Mouse (Mus musculus): ENCODE data around the gene Smyd3. TPM values are rescaled to one million over a fixed set of nuclear protein-coding genes. Genes with fewer than 3 reads are reported as not detected.
A peak's percentile ranks its signal among the peaks of the same experiment; 100 is the strongest.
"Not testable (repeated sequence)": the region's sequence is repeated elsewhere in the genome, so short reads cannot be mapped to it uniquely, and the experiment has no call there.

The Smyd3 gene
- polyA plus RNA-seq, 1 experiment from 2014 or later, result 13.7 TPM

DNA sequence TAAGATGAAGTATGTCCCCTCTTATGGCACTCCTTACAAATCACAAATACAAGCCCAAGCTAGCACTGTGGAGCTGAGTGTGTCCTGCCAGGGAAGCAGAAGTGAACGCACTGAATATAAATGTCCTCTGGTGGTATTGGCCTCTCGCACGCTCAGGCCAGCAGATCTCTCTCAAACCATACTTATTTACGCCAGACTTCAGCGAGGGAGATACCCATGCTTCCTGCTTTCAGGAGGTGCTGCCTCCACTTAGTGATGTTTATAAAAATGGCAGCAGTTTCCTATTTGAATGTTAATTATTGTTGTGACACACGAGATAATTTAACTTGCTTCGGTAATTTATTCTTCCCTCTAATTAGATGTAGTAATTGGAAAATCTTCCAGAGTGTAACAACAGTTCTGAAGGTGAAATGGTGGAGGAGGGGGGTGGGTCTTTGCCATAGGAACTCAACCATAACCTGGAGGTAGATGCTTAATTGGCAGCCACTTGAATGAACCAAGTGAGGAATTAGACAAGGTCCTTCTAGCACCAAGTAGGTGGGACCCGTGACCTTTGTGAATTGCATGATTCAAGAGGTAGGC lies 224.0 kb downstream of the Smyd3 start:
- Histone ChIP-seq H3K27me3 (peaks cover 17% of the 10 kb centered on the region), H3K36me3 (ENCODE audit: poor library complexity, severe bottlenecking) (no peaks in the 10 kb centered on the region), H3K4me1 (peaks cover 10% of the 10 kb centered on the region), H3K9ac (no peak overlapping the region), H3K27ac (no peak overlapping the region), H3K9me3 (replicated peaks) (no peaks in the 10 kb centered on the region), H3K4me3 (no peak overlapping the region), H3K4me2 (no peak overlapping the region)
- ATAC-seq, result peak; percentile 79
- WGBS, result 47% methylated on average over 8 of the region's 8 CpGs

GRCm38 (mm10) chr1:179290181-179290580 lies 227.7 kb downstream of the Smyd3 start:
- not testable (repeated sequence) for H3K9me3 ChIP-seq (replicated peaks); H3K36me3 ChIP-seq (ENCODE audit: poor library complexity, severe bottlenecking); H3K4me1 ChIP-seq; H3K27me3 ChIP-seq; H3K4me2 ChIP-seq; ATAC-seq; H3K9ac ChIP-seq; H3K27ac ChIP-seq; H3K4me3 ChIP-seq
- 91% methylated on average over 6 of the region's 6 CpGs for WGBS

- 93% methylated on average over 3 of the region's 3 CpGs for WGBS
- H3K27ac ChIP-seq, result no peak overlapping the region
- no peak overlapping the region for H3K4me2 ChIP-seq
- no peak for ATAC-seq
- H3K4me1 ChIP-seq, result peaks cover 10% of the 10 kb centered on the region
- H3K27me3 ChIP-seq, result no peaks in the 10 kb centered on the region
- no peaks in the 10 kb centered on the region for H3K36me3 ChIP-seq (ENCODE audit: poor library complexity, severe bottlenecking)
- H3K9me3 ChIP-seq (replicated peaks), result no peaks in the 10 kb centered on the region
- no peak overlapping the region for H3K9ac ChIP-seq
- H3K4me3 ChIP-seq, result no peak overlapping the region
Measured at GRCm38 (mm10) chr1:179289744-179290143, 228.1 kb downstream of the Smyd3 start.

DNA sequence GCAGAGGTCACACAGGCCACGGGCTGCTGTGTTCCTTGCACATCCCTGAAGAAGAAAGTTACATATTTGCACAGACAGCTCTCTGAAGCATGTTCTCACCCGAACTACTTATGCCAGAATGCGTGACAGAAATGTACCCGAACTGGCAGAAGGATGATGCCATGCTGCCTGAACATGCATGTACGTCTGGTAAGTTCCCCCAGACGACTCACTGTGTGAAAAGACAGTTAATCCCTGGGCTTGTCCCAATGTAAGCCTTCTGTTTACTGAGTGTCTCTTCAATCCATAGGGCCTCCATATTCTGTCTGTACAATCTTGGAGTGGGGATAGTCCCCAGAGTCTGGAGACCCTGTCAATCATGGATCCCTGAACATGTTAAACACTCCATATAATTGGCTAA lies 231.1 kb downstream of the Smyd3 start:
- H3K9ac ChIP-seq, result no peak overlapping the region
- no peaks in the 10 kb centered on the region for H3K27me3 ChIP-seq
- H3K36me3 ChIP-seq (ENCODE audit: poor library complexity, severe bottlenecking), result no peaks in the 10 kb centered on the region
- H3K9me3 ChIP-seq (replicated peaks), result no peaks in the 10 kb centered on the region
- no peaks in the 10 kb centered on the region for H3K4me1 ChIP-seq
- H3K27ac ChIP-seq, result no peak overlapping the region
- no peak overlapping the region for H3K4me2 ChIP-seq
- H3K4me3 ChIP-seq, result no peak overlapping the region
- ATAC-seq, result no peak
- 82% methylated on average over 6 of the region's 6 CpGs for WGBS

DNA sequence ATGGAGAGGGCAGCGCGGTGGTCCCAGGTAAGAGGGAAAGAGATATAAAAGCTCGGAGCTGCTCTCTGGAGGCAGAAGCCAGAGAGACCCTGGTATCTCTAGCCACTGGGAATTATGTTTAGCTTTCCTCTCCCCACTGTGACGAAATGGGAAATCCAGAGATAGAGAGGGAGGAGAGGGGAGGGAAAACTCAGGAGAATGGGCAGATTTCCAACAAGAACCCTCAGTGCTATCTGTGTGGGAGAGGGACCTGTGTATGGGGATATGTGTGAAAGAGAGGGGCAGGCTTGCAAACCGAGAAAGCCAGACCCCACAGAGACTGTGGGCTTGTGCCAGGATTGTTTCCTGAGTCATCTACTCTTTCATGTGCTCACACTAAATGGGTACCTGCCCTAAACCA lies 235.0 kb downstream of the Smyd3 start:
- ATAC-seq, result no peak
- H3K27me3 ChIP-seq, result no peaks in the 10 kb centered on the region
- no peaks in the 10 kb centered on the region for H3K9me3 ChIP-seq (replicated peaks)
- no peaks in the 10 kb centered on the region for H3K4me1 ChIP-seq
- no peak overlapping the region for H3K27ac ChIP-seq
- H3K4me3 ChIP-seq, result no peak overlapping the region
- H3K4me2 ChIP-seq, result no peak overlapping the region
- no peak overlapping the region for H3K9ac ChIP-seq
- WGBS, result 80% methylated on average over 5 of the region's 5 CpGs
- no peaks in the 10 kb centered on the region for H3K36me3 ChIP-seq (ENCODE audit: poor library complexity, severe bottlenecking)

GRCm38 (mm10) chr1:179281401-179282121 lies 236.3 kb downstream of the Smyd3 start:
- no peak for ATAC-seq
- H3K36me3 ChIP-seq (ENCODE audit: poor library complexity, severe bottlenecking), result no peaks in the 10 kb centered on the region
- WGBS, result 85% methylated on average over 13 of the region's 13 CpGs
- H3K4me3 ChIP-seq, result no peak overlapping the region
- no peaks in the 10 kb centered on the region for H3K27me3 ChIP-seq
- no peaks in the 10 kb centered on the region for H3K4me1 ChIP-seq
- H3K9me3 ChIP-seq (replicated peaks), result no peaks in the 10 kb centered on the region
- no peak overlapping the region for H3K4me2 ChIP-seq
- H3K9ac ChIP-seq, result no peak overlapping the region
- H3K27ac ChIP-seq, result no peak overlapping the region

- H3K4me2 ChIP-seq, result no peak overlapping the region
- H3K9me3 ChIP-seq (replicated peaks), result no peaks in the 10 kb centered on the region
- no peak overlapping the region for H3K27ac ChIP-seq
- no peak overlapping the region for H3K9ac ChIP-seq
- no peaks in the 10 kb centered on the region for H3K4me1 ChIP-seq
- H3K36me3 ChIP-seq (ENCODE audit: poor library complexity, severe bottlenecking), result no peaks in the 10 kb centered on the region
- no peaks in the 10 kb centered on the region for H3K27me3 ChIP-seq
- H3K4me3 ChIP-seq, result no peak overlapping the region
- 96% methylated on average over 4 of the region's 4 CpGs for WGBS
- ATAC-seq, result no peak
Measured at GRCm38 (mm10) chr1:179279116-179279515, 238.7 kb downstream of the Smyd3 start.

DNA sequence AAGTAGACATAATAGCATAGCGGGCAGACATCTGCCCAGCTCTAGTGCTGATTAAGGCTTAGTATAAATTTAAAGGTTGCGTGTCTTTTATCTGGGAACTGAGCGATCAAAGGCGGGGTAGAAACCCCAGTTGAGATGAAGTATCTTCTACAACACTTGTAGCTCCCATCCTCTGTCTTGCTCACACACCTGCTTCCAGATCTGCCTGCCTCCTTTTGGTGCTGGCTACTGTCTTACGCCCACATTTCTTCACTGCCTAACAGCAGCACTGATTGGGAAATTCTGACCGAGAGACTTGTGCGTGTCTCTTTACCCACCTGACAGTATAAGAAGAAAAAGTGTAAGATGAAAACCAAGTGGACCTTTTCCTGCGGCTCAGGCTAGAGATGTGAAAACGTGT lies 240.5 kb downstream of the Smyd3 start:
- Histone ChIP-seq H3K4me2 (no peak overlapping the region), H3K4me3 (no peak overlapping the region), H3K9ac (no peak overlapping the region), H3K9me3 (replicated peaks) (no peaks in the 10 kb centered on the region), H3K27ac (no peak overlapping the region), H3K27me3 (no peaks in the 10 kb centered on the region), H3K4me1 (no peaks in the 10 kb centered on the region), H3K36me3 (ENCODE audit: poor library complexity, severe bottlenecking) (no peaks in the 10 kb centered on the region)
- WGBS, result 91% methylated on average over 9 of the region's 9 CpGs
- ATAC-seq, result no peak

GRCm38 (mm10) chr1:179276866-179277265 lies 241.0 kb downstream of the Smyd3 start:
- Histone ChIP-seq H3K9ac (no peak overlapping the region), H3K4me1 (no peaks in the 10 kb centered on the region), H3K4me2 (no peak overlapping the region), H3K36me3 (ENCODE audit: poor library complexity, severe bottlenecking) (no peaks in the 10 kb centered on the region), H3K27me3 (no peaks in the 10 kb centered on the region), H3K27ac (no peak overlapping the region), H3K4me3 (no peak overlapping the region), H3K9me3 (replicated peaks) (no peaks in the 10 kb centered on the region)
- ATAC-seq, result no peak
- 100% methylated on average over 1 of the region's 1 CpGs for WGBS

DNA sequence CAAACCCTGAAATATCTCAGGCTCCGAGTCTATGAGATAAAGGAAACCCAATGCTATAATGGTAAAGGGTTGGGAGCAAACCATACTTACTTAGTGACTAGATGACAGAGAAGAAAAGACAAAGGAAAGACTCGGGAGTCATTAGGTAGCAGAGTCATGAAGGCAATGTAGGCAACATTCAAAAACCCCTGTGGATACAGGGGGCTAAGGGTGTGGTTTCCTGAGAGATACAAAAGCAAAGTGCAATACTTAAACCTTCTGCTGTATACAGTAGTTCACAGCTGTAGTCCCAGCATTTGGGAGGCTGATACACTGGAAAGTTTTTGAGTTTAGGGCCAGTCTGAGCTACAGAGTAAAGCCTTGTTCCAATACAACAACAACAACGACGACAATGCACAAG lies 244.9 kb downstream of the Smyd3 start:
- peaks cover 4% of the 10 kb centered on the region; the same call in 1 of the 2 replicates for H3K36me3 ChIP-seq (ENCODE audit: poor library complexity, severe bottlenecking)
- H3K4me3 ChIP-seq, result no peak overlapping the region
- no peaks in the 10 kb centered on the region for H3K4me1 ChIP-seq
- H3K27me3 ChIP-seq, result no peaks in the 10 kb centered on the region
- ATAC-seq, result no peak
- peaks cover 9% of the 10 kb centered on the region; the same call in 1 of the 2 replicates for H3K9me3 ChIP-seq (replicated peaks)
- H3K4me2 ChIP-seq, result no peak overlapping the region
- WGBS, result 88% methylated on average over 4 of the region's 4 CpGs
- no peak overlapping the region for H3K27ac ChIP-seq
- H3K9ac ChIP-seq, result no peak overlapping the region

- Histone ChIP-seq H3K9ac (no peak overlapping the region), H3K27me3 (no peaks in the 10 kb centered on the region), H3K27ac (no peak overlapping the region), H3K4me1 (no peaks in the 10 kb centered on the region), H3K36me3 (ENCODE audit: poor library complexity, severe bottlenecking) (peaks cover 4% of the 10 kb centered on the region; the same call in 1 of the 2 replicates), H3K9me3 (replicated peaks) (peaks cover 9% of the 10 kb centered on the region; the same call in 1 of the 2 replicates), H3K4me2 (no peak overlapping the region), H3K4me3 (no peak overlapping the region)
- ATAC-seq, result no peak
Measured at GRCm38 (mm10) chr1:179272351-179272750, 245.5 kb downstream of the Smyd3 start.

DNA sequence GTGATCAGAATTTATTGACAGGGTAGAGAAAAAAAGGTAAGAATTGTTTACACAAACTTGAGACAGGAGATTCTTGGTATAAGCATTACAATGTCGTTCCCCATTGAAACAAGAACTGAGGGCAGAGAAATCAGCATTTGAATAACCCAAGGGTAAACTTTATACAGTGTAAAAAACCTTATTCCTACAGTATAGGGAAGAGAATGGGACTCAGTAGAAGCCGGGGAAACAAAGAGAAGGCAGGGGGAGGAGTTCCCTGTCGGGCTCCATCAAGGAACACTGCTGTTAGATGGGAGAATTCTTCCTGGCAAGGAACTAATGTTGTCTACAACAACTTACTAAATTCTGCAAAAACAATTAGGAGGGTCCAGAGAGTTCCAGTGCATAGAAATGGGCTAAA lies 250.9 kb downstream of the Smyd3 start:
- Histone ChIP-seq H3K4me1 (peaks cover 1% of the 10 kb centered on the region; the same call in 1 of the 2 replicates), H3K9me3 (replicated peaks) (peaks cover 9% of the 10 kb centered on the region; the same call in 1 of the 2 replicates), H3K4me2 (no peak overlapping the region), H3K27ac (no peak overlapping the region), H3K9ac (no peak overlapping the region), H3K36me3 (ENCODE audit: poor library complexity, severe bottlenecking) (peaks cover 4% of the 10 kb centered on the region; the same call in 1 of the 2 replicates), H3K27me3 (no peaks in the 10 kb centered on the region), H3K4me3 (no peak overlapping the region)
- no peak for ATAC-seq
- 69% methylated on average over 3 of the region's 3 CpGs for WGBS

Data from forebrain, embryonic 13.5 days (tissue).